Mouse (Mus musculus): ENCODE data around the gene Olfr401. TPM values are rescaled to one million over a fixed set of nuclear protein-coding genes. Genes with fewer than 3 reads are reported as not detected.

Olfr401 gene
- not detected in 4 replicates for total RNA-seq (2023)

DNA sequence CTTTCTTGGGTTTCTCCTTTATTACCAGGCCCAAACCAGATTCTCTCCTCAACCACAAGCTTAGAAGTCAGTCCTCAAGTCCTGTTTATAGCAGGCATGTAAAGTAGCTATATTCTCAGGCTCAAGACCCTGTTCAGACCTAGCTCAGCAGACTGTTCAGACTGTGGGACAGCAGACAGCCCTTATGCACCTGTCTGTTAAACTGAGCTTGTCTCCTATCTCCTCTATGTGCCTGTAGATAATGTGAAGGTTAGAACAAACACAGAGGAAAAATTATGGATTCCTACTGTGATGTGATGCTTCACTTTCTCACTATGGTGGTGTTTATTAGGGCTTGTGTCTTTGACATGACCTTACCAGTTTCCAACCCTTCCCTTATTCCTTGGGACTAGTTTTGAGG is at the start of gene Olfr401:
Gene Olfr401, plus strand, starts transcription at position 301 of the 400 bp plus-strand sequence.

DNA sequence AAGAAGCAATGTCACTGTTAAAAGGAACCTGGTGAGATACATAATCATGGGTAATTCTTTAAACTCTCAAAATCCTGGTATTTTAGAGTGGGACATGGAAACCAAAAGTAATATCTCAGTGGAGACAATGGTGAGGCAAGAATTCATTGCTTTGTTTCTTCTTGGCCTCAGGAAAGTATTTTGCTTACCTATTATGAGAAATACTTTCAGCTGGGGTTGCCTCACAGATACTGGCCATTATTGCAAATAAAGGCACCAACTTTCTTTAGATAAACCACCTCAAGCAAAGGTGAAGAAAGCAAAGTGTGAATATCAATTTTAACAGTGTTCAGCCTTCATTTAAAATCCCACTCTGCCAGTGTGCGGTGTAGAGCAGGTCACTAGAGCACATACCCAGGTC is 43.9 kb upstream of the Olfr401 start, which contains the start of gene Zfp616:
Gene Zfp616, plus strand, starts transcription at position 301 of the 400 bp plus-strand sequence.

DNA sequence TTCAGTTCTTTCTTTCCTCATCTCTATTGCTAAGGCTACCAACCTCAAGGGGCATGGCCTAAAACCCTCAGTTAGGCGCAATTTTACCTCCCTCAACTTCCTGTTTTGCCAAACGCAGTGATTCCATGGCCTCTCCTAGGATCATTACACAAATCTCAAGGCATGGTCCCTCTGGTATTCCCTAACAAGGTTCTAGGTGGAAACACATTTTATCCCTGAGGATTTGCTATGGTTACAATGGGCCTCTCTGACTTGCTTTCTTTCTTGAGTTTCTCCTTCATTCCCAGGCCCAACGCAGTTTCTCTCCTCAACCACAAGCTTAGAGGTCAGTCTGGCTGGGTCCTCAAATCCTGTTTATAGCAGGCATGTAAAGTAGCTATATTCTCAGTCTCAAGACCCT is 39.7 kb downstream of the Olfr401 start, which contains the start of gene Olfr402:
Gene Olfr402, plus strand, starts transcription at position 301 of the 400 bp plus-strand sequence.

Other genes starting within 250 kb of the Olfr401 start
- not detected in 4 replicates for gene Olfr394, start 222.9 kb upstream of the Olfr401 start, total RNA-seq (2023)
- gene Olfr395, start 204.4 kb upstream of the Olfr401 start, total RNA-seq (2023), result not detected in 4 replicates
- gene Olfr23, start 177.0 kb upstream of the Olfr401 start, total RNA-seq (2023), result not detected in 4 replicates
- gene Olfr397, start 152.9 kb upstream of the Olfr401 start, total RNA-seq (2023), result not detected in 4 replicates
- gene Olfr398, start 123.3 kb upstream of the Olfr401 start, total RNA-seq (2023), result not detected in 4 replicates
- gene Olfr139, start 57.2 kb upstream of the Olfr401 start, total RNA-seq (2023), result not detected in 4 replicates
- gene Olfr399, start 57.1 kb upstream of the Olfr401 start, total RNA-seq (2023), result not detected in 4 replicates
- not detected in 4 replicates for gene Zfp616, start 43.8 kb upstream of the Olfr401 start, total RNA-seq (2023)
- not detected in 4 replicates for gene Olfr402, start 39.8 kb downstream of the Olfr401 start, total RNA-seq (2023)
- gene Olfr403, start 72.5 kb downstream of the Olfr401 start, total RNA-seq (2023), result not detected in 4 replicates
- gene Olfr43, start 97.7 kb downstream of the Olfr401 start, total RNA-seq (2023), result not detected in 4 replicates
- not detected in 4 replicates for gene Olfr406, start 146.1 kb downstream of the Olfr401 start, total RNA-seq (2023)
- gene Olfr59, start 170.0 kb downstream of the Olfr401 start, total RNA-seq (2023), result not detected in 4 replicates
- gene Olfr410, start 224.3 kb downstream of the Olfr401 start, total RNA-seq (2023), result not detected in 4 replicates
- gene Olfr411, start 238.9 kb downstream of the Olfr401 start, total RNA-seq (2023), result not detected in 4 replicates
- gene Olfr412, start 248.4 kb downstream of the Olfr401 start, total RNA-seq (2023), result not detected in 4 replicates

Measured in B cell, adult 62 days (primary cell).